Mouse (Mus musculus) cortical plate, adult 2 months (tissue): ENCODE measurements around the gene Lpin2.

Source experiments
- CTCF ChIP-seq: fragments of 200-500 bp; IDR thresholded peaks from 2 replicates; pipeline ENCODE4 v1.5.1; 2011; ENCODE audit warnings: mild to moderate bottlenecking, control low read depth, low read length; ENCODE audit not compliant: insufficient read depth; ENCODE audit errors: extremely low read depth
- POLR2A ChIP-seq: fragments of 200-500 bp; IDR thresholded peaks from 2 replicates; pipeline ENCODE4 v1.6.1; 2011; ENCODE audit warnings: mild to moderate bottlenecking, low read length, control low read depth; ENCODE audit not compliant: insufficient read depth; ENCODE audit errors: extremely low read depth

DNA sequence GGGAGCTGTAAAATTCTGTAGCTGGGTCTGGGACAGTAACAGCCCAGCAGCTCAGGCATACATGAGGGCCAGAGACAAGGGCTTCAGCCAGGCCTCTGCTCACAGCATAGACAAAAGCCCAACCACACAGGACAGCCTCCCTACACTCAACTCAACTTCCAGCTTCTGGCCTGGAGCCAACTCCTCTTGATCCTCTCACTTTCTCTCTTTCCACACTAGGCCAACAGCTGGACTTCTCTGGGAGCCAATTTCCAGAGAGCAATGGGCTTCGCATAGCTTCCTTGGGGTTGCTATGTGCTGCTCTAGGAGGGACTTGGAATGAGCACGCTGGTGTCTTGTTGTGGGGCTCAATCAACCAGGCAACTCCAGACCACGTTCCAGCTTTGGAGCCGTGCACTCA lies 100.9 kb downstream of the Lpin2 start:
- TF ChIP-seq CTCF (no peak), POLR2A (no peak)
